Mouse (Mus musculus) v-Abl transformed pro-B cells (cell line): Measurements from ENCODE around the gene Pgls.

ENCODE experiments used
- in situ Hi-C, 2 experiments: fragments of 400-800 bp; cut with MboI; formaldehyde crosslinking; loops; one replicate each; pipeline ENCODE4 v1.15.1; 2025; ENCODE audit not compliant: unreplicated experiment in 2 of 2

The Pgls gene

DNA sequence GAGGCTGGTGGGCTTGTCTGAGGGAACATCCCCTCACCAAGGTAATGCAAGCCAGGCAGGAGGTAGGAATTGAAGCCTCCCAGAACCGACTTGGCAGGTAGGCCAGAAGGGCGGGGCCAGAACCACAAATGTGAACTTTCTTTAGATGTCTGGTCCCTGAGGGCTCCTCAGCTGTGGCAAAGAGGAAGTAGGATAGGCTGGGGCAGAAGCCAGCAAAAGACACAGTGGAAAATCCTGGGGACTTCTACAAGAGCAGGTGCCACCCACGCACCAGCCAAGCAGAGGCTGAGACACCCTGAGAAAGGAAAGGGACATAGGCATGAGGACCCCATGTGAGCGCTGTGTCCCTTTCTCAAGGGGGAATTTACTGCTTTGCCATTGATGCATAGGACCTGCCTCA lies 4.8 kb downstream of the Pgls start:
- in situ Hi-C loops = loop anchor here (5.0 kb wide), 2 partner anchors 34 to 36 kb away; no protein-coding TSS in a partner anchor

DNA sequence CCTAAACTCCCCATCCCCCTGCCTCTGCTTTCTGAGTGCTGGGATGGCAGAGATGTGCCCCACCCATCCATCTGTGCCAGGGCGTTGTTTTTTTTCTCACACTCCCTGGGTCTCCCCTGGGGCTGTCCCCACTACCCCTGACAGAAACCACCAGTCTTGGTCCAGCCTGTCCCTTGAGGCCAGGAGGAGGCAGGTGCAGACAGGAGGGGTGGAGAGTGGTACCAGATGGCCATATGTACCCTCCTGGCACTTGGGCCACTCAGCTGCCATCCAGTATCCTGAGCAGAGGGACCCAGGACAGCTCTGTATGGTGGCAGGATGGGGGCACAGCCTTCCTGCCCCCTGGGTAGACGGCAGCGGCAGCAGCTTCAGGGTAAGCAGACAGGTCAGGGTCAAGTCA lies 5.5 kb downstream of the Pgls start, which contains the start of gene Fam129c:
Gene Fam129c (plus strand): TSS at position 198 of the 400 bp plus-strand sequence.
- in situ Hi-C loops = loop anchor here (5.0 kb wide), 2 partner anchors 35 kb away; no protein-coding TSS in a partner anchor

DNA sequence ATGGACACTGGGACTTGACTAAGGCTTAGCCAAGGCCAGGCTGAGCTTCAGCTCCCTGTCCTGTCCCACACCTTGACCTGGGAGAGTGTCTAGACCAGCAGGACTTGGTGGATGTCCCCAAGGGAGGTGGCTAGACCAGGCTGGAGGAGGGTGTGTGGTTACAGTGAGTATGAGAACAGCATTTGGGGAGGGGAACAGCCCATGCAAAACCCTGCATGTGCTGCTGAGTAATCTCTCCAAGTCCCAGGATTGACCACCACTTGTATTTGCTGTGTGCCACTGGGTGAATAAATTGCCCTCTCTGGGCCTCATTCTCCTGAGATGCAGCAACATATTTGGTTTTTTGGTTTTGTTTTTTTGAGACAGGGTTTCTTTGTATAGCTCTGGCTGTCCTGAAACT lies 6.4 kb downstream of the Pgls start:
- in situ Hi-C loops = loop anchor here (5.0 kb wide), 2 partner anchors 34 to 36 kb away; no protein-coding TSS in a partner anchor

DNA sequence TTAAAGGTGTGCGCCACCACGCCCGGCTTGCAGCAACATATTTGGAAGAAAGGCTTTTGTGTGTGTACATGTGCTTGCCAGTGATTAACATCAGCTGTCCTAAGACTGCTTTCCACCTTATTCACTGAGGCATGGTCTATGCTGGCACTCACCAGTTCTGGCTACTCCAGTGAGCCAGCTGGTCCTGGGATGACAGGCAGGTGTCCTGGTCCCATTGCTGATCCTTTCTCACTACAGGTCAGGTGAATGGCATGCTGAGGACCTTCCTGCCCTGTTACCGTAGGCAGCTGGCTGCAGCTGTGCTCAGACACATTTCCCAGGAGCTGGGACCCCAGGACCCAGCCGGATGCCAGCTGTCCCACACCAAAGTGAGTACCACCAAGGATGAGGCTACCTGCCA lies 6.9 kb downstream of the Pgls start:
- in situ Hi-C loops = loop anchor here (5.0 kb wide), 2 partner anchors 33 to 37 kb away; no protein-coding TSS in a partner anchor

DNA sequence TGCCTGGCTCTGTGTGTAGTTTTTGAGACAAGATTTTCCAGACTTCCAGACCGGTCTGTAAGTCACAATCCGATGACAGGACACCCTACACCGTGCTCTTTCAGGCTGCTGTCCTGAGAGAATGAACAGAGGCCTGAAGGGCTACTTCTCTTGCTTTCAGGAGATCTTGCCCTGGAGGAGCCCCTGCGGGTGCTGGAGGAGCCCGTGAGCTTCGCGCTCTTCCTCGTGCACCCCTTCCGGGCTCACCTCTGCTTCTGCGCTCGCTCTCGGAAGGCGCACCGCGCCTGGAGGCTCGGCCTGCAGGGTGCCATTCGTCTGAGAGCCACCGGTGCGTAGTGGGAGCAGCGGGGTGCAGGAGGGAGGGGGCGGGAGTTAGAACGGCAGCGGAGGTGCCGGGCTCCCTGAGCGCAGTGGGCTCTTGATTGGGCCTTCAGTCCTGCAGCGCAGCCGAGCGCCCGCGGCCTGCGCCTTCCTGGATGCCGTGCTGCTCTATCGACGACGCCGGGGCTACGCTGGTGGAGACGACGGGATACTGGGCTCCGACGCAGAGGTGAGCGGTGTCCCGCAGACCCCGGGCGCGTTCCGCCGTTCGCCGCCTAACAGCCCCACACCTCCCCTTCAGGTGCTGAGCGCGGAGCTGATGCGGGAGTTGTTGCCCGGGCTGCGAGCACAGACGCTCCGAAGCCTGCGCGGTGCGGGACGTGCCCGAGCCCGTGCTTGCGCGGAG lies 10.1 kb downstream of the Pgls start:
- in situ Hi-C loops = no loop called here

DNA sequence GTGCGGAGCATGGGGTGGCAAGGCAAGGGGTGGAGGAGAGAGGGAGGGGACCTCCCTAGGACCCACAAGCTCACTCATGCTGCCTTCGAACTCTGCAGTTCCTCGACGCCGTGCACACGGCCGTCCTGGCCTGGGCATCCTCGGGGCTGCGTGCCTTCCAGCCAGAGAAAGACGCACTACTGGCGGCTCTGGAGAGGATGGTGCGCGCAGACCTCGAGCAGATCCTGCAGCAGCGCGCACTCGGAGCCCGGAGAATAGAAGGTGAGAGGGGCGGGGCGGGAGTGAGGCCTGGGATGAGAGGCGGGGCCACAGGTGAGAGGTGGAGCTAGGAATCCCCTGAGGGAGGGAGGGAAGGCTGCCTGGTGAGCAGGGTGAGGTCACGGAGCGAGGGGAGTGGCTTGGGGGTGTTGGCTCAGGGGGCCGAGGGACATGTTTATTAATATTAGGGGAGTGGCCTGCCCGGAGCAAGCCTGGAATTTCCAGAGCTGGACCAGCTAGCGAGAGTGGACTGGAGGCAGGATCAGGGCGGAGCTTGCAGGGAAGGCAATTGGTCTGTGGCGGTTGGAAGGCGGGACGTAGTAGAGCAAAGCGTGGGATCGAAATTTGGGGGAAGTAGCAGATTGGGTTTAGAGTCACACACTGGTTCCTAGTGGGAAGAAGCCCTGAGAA lies 10.8 kb downstream of the Pgls start:
- in situ Hi-C loops = no loop called here

DNA sequence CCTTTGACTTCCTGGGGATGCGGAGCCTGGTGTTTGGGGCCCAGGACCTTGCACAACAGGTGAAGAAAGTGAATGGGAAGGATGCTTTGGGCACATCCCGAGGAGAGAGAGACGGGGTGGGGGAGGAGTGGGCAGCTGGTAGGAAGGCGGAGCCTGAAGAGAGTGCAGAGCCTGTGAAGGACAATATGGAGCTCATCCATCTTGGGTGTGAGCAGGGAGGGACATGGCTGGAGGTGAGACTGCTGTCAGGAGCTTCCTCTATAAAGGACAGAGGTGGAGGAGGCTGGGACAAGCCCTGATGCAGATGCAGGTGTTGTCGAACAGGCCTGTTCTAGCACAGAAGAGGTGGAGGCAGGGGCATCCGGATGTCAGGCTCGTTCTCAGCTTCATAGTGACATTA lies 12.0 kb downstream of the Pgls start:
- in situ Hi-C loops = no loop called here

DNA sequence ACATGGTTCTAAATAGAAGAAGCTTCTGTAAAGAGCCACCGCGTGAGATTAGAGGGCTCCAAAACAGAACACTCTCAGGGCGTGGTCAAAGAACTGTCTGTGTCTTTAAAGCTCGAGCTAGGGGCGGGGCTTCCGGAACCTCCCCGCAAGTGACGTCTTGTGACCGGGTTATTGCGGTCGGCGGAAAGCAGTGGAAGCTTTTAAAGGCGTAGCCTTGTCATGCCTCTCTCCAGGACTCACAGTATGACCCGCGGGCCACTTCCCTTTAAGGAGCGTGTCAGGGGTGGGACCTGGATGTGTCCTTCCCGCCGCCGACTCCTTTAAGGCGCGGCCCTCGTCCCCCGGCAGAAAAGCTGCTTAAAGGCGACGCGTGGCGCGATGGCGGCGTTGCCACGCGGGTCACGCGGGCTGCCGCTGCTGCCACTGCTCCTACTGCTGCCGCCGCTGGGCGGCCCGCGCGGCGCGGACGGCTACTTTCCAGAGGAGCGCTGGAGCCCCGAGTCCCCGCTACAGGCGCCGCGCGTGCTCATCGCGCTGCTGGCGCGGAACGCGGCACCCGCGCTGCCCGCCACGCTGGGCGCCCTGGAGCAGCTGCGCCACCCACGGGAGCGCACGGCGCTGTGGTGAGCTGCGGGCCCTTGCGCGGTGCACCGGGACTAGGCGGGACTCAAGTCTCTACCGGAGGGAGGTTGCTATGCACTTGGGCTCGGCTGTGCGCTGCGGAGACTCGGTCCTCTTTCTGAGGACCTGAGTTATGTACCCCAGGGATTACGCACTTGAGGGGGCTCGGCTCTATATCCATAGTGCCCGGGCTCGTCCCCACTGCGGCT lies 19.1 kb downstream of the Pgls start, which contains the start of gene Colgalt1:
Gene Colgalt1 (plus strand): TSS at position 177 of the 830 bp plus-strand sequence.
- in situ Hi-C loops = no loop called here

DNA sequence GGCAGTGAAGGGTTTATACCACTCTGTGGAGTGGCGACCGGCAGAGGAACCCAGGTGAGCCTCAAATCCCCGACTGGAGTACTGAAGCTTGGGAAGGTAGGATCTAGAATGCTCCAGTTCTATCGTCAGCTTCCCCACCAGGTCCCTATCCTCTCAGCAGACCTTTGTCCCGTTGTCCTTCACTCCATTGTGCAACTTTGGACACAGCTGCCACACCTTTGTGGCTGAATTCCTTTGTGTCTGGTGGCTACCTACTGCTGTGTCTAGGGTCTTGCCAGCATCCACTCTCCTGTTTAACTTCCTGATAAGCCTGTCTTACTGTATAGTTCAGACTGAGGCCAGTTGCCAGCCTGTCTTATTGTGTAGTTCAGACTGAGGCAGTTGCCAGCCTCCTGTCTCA lies 20.2 kb downstream of the Pgls start:
- in situ Hi-C loops = no loop called here

DNA sequence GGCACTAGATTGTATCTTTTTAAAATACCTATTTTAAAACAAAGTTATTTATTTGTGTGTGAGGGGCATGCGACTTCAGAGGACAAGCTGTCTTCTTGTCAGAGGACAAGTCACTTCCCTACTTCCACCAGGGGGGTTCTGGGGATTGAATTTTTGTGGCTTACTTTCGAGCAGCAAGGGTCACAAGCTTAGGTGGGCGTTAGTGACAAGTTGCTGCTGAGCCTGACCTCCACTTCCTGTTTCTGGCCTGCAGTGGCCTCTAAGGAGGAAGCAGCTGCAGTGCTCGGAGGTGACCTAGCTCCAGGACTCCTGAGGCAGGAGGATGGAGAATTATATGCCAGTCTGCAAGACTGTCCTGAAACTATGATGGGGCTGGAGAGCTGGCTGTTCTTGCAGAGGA lies 21.4 kb downstream of the Pgls start:
- in situ Hi-C loops = no loop called here

DNA sequence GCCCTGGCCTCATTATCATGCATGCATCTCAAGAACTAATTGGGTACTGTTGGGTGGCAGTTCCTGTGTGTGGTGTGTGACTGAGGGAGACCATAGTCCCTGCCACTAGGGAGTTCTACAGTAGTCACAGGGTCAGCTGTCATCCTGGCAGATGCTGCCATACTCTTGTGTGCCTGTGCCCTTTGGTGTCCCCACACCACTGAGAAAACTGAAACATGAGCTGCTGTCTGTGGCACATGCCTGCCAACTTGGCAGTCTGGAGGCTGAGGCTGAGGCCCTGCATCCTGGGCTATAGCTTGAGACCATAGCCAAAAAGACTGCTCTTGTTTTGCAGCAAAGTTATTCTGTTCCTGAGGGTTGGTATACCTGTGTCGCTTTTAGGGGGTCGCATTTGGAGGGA lies 27.8 kb downstream of the Pgls start:
- in situ Hi-C loops = no loop called here

DNA sequence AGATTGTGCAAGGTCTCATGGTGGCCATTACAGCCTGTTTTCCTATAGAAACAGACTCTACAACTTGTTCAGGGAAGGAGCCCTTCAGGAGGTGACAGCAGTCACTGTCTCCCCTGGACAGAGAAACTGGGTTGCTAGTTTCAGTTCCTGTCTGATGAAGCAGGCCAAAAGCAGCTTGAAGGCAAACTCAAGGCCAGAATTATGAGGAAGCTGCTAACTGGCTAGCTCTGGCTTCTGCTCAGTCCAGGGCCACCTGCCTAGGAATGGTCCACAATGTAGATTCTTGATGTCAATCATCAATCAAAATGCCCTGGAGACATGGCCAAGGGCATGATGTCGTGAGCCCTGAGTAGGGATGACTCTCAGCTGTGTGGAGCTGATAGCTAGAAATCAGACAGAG lies 33.1 kb downstream of the Pgls start:
- in situ Hi-C loops = no loop called here

DNA sequence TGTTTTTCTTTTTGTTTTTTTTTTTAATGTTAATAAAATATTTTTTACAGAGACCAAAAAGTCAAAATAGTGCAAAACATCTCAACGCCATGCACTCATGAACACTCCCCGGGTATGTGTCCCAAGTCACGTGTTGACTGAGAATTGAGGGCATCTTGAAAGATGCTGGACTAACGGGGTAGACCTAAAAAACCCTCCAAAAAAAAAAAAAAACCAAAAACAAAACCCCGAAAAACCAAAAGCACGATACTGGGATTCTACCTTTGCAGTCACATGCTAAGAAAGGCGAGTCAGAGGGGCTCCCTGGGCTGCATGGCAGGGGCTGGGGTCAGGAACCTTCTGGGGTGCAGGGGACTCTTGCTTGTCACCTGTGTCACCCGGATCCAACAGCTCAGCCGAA lies 34.8 kb downstream of the Pgls start:
- in situ Hi-C loops = no loop called here

DNA sequence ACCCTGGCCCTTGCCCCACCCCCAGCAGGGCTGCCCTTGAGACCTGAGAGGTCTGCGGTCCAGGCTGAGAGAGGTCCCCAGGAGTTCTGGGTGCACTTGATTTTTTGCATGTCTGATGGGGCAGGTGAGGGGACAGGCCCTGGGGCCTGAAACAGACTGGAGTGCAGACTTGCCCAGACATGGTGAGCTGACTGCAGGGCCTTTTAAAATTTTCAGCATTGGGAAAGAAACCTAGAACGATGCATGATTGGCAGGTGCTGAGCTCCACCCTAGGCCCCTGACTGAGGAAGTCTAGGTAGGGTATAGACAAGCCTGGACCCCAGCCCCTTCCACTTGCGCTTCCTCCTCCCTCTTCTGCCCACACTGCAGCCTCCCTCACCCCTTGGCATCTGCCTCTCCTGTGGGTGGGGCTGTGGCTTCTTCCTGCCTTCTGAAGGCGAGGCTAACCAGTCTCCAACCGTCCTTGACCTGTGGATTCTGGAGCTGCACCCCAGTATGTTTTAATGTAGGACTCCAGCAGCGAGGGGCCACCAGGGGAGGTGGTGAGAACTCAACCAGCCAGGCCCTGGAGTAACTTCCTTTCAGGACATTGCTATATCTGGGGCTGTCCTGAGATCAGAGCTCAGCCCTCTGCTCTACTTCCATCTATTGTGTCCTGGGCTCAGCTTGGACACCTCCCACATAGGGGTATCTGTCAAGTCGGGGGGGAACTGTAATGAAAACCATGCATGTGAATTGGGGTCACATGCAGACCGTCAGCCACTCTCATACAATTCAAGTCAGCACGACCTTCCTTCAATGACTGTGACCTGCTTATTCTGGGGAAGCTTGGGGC lies 35.5 kb downstream of the Pgls start:
- in situ Hi-C loops = no loop called here

DNA sequence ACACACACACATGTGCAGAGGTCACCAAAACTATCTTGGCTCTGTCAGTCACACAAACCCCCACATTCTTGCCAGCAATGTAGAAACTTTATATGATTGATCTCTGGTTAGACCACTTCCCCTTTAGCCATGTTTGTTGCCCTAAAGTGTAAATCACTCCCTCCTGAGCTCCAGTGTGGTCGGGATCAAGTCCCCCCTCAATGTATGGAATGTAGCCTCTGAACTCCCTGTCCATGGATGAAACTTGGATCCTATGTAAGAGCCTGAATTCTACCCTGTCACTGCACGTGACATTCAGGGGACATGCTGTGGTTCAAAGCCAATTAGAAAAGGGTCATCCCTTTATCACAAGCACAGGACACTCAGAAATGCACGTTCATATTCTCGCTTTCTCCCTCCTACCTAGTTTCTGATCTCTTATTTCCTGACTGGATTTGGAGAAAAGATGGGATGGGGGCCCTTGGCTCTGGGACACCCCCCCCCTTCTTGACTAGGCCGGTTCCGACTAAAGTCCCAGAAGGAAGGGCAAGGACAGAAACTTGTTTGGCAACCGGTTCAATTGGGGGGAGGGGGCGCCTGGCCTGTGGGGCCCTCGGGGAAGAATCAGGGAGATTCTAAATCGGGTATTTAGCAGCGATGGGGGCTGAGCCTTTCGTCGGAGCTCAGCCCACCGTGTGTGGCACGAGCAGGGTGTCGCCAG lies 36.6 kb downstream of the Pgls start:
- in situ Hi-C loops = no loop called here

DNA sequence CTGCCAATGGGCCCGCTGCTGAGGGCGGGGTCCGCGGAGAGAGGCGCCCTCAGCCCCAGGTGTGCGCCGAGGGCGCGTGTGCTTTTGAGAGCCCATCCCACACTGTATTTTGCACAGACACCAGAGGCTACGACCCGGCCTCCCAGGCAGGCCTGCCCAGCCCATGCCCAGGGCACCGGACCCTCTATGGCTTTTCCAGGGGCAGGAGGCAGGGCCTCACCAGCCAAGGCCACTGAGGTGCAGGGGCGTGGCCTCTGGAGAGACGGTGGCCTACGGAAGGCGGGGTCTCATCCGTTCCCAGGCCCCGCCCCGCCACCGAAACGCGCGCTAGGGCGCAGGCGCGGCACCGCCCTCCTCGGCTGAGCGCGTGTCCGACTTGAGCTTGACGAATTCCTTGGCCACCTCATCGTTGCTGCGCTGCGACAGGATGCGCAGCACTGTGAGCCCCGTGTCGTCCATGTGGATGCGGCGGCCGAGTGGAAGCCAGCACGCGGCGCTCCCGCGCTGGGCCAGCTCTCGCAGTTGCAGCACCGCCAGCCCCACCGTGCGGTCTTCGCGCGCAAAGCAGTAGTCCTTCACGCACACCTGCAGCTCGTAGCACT lies 37.2 kb downstream of the Pgls start:
- in situ Hi-C loops = no loop called here

DNA sequence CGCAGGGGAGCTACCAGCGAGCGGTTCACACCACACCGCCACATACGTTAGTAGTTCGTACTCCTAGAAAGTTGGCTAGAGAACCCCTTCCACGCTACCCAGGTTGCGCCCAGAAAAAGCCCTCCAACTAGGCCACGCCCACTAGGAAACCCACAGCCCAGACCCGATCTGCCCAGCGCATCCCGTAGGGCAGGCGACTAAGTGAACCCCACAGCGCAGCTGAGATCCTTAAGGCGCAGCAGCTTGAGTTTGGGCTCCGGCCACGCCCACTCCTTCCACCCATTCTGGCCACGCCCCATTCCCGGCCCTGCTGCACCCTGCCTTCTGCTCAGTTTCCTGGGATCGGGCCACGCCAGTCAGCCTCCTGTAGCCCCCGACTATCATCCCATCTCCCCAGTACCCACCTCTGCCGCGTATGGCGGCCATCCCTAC lies 37.8 kb downstream of the Pgls start:
- in situ Hi-C loops = loop anchor here (5.0 kb wide), 2 partner anchors 32 to 67 kb away; partner anchors contain the start of gene Fam129c (in 1 of the 2)

DNA sequence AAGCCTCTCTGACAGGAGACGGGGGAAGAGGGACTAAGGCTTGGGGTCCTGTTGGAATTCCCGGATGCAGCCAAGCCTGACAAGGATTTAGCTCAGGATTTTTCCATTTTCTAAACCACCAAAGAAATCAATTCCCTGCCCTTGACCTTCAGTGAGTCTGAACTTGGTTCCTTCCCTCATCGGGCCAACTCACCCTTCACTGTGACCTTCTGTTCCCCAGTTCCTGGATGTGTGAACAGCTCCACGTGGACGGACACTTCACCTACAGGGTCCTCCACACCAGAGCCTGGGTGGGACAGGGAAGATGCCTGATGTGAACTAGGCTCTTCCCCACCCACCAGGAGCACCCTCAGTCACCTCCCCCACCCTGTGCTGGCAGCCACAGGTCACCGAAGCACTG lies 38.8 kb downstream of the Pgls start:
- in situ Hi-C loops = loop anchor here (5.0 kb wide), 2 partner anchors 33 to 68 kb away; partner anchors contain the start of gene Fam129c (in 1 of the 2)

DNA sequence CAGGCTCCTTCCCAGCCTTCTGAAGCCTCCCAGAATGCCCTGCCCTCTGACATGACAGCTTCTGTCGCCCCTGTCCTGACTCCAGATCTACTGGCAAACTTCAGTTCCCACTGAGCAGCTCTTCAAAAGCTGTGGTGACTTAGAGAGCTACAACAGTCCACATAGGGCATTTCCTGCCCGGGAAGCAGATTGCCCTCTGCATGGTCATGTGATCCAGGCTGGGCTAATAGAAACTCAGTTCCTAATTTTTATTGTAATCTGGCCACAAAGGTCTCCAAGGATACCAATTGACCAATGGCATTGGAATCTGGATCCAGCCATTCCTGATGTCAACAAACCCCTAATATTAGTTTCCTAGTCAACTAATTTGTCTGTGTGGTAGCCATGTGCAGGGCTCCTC lies 39.9 kb downstream of the Pgls start:
- in situ Hi-C loops = loop anchor here (5.0 kb wide), 2 partner anchors 35 to 70 kb away; partner anchors contain the start of gene Fam129c (in 1 of the 2)
